Mouse (Mus musculus): Measurements from ENCODE around the gene Prpf18. TPM values are rescaled to one million over a fixed set of nuclear protein-coding genes. Genes with fewer than 3 reads are reported as not detected.

The Prpf18 gene
- polyA plus RNA-seq (2015; fragmentation: Nextera tagmentation; extraction: Ambion mirVana): 39.0 and 40.1 TPM in 2 replicates

DNA sequence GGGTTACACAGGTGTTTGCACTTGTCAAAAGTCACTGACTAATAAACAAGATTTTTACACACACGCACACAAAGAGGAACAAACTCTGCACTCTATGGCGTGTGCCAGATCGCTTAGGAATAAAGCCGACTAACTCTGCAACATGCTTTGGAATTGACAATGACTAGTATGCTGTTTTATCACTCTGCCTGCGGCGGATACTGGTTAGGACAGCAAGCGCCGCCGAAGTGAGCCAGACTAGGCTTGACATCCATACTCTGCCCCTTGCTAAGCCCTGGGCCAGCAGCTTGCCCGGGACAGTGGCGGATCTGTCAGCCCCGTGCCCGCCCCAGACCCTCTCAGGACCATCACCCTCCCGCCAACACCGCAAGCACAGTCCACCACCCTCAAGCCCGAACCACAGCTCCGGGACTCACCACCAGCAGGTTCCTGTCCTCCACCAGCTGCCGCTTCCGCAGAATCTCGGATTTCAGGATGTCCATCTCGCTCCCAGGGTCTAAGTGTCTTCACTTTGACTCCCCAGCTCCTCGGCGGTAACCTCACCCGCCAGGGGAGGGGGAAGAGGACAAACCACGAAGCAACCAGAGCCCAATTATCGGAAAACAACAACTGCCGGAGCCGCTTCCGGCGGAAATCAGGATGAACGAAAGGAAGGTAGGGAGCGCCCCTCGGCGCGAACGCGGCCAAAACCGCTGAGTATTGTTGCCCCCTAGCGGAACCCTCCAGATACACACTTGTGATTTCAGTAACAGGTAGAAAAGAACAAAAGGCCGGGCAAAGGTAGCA, at the start of gene Prpf18:
Gene Prpf18 (minus strand): TSS at position 614 of the 786 bp plus-strand sequence.
- H3K4me2 ChIP-seq (replicated peaks): peak within 1 kb of the TSS; percentile 86
- 1% methylated on average over 40 of the region's 40 CpGs for WGBS
- peak within 1 kb of the TSS; percentile 71 for H3K4me3 ChIP-seq
- no peaks in the 10 kb centered on the region for H3K27me3 ChIP-seq
- H3K27ac ChIP-seq: peak within 1 kb of the TSS; percentile 11; the same call in 1 of the 2 replicates
- peaks cover 8% of the 10 kb centered on the region; the same call in 1 of the 2 replicates for H3K36me3 ChIP-seq
- no peaks in the 10 kb centered on the region for H3K9me3 ChIP-seq
- peak within 1 kb of the TSS; percentile 89 for H3K9ac ChIP-seq
- peak; percentile 88 for ATAC-seq (ENCODE audit: low FRiP score, low read depth)
- H3K4me1 ChIP-seq: peaks cover 16% of the 10 kb centered on the region

GRCm38 (mm10) chr2:4679886-4680285, 28.0 kb upstream of the Prpf18 start:
- Histone ChIP-seq H3K4me1 (no peaks in the 10 kb centered on the region), H3K9me3 (no peaks in the 10 kb centered on the region), H3K9ac (no peak overlapping the region), H3K4me2 (replicated peaks) (no peak overlapping the region), H3K4me3 (no peak overlapping the region), H3K27ac (no peak overlapping the region), H3K36me3 (no peaks in the 10 kb centered on the region), H3K27me3 (no peaks in the 10 kb centered on the region)
- 77% methylated on average over 3 of the region's 3 CpGs for WGBS
- ATAC-seq (ENCODE audit: low FRiP score, low read depth): no peak

- 84% methylated on average over 8 of the region's 8 CpGs for WGBS
Measured at GRCm38 (mm10) chr2:4671636-4672035, 19.7 kb upstream of the Prpf18 start.

DNA sequence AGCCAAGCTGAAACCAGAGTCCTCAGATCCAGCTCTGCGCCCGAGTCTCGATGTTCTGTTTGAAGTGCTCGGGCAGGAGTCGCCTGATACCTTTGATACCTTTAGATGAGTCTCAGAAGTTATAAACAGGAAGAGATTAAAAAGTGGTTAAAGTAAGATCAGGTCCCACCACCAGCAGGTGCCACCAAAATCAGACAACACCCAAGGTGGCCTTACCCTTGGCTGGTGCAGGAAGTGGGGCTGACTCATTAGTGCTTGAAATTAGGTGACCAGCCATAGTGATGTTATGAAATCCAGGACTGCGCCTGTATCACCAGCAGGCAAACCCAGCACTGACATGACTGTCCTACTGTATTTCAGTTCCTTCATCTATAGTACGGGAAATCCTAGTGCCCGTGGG, 17.8 kb upstream of the Prpf18 start:
- H3K4me1 ChIP-seq: no peaks in the 10 kb centered on the region
- no peak overlapping the region for H3K4me2 ChIP-seq (replicated peaks)
- no peak overlapping the region for H3K4me3 ChIP-seq
- ATAC-seq (ENCODE audit: low FRiP score, low read depth): no peak
- no peaks in the 10 kb centered on the region for H3K9me3 ChIP-seq
- H3K36me3 ChIP-seq: no peaks in the 10 kb centered on the region
- H3K27ac ChIP-seq: no peak overlapping the region
- WGBS: 83% methylated on average over 8 of the region's 8 CpGs
- H3K27me3 ChIP-seq: no peaks in the 10 kb centered on the region
- H3K9ac ChIP-seq: no peak overlapping the region

More at GRCm38 (mm10) chr2:4671636-4672035, 19.7 kb upstream of the Prpf18 start:
- H3K27me3 ChIP-seq: no peaks in the 10 kb centered on the region
- H3K36me3 ChIP-seq: no peaks in the 10 kb centered on the region
- no peak overlapping the region for H3K4me2 ChIP-seq (replicated peaks)
- no peak overlapping the region for H3K4me3 ChIP-seq
- H3K9me3 ChIP-seq: no peaks in the 10 kb centered on the region
- no peak overlapping the region for H3K9ac ChIP-seq
- H3K27ac ChIP-seq: no peak overlapping the region
- no peak for ATAC-seq (ENCODE audit: low FRiP score, low read depth)
- no peaks in the 10 kb centered on the region for H3K4me1 ChIP-seq

DNA sequence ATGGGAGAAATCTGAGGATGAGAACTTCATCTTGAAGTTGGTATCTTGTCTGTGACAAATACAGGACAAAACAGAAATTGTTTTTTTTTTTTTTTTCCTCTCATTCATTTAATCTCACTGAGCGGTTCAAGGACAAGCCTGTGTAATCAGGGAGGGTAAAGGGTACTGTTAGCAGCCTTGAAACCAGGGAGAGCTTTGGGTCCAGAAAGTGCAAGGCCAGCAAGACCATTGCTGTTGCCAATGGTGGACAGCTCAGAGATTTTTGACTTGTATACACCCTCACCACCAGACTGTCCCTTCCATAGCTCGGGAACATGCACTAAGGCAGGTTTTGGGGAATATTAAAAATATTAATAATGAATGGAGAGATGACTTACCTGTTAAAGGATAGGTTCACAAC, 16.7 kb upstream of the Prpf18 start:
- ATAC-seq (ENCODE audit: low FRiP score, low read depth): no peak
- H3K27ac ChIP-seq: no peak overlapping the region
- H3K9me3 ChIP-seq: no peaks in the 10 kb centered on the region
- no peaks in the 10 kb centered on the region for H3K36me3 ChIP-seq
- 77% methylated on average over 2 of the region's 2 CpGs for WGBS
- H3K4me1 ChIP-seq: no peaks in the 10 kb centered on the region
- no peak overlapping the region for H3K4me2 ChIP-seq (replicated peaks)
- H3K27me3 ChIP-seq: no peaks in the 10 kb centered on the region
- no peak overlapping the region for H3K4me3 ChIP-seq
- H3K9ac ChIP-seq: no peak overlapping the region

GRCm38 (mm10) chr2:4660677-4661076, 8.8 kb upstream of the Prpf18 start:
- Histone ChIP-seq H3K4me3 (no peak overlapping the region), H3K27me3 (no peaks in the 10 kb centered on the region), H3K27ac (no peak overlapping the region), H3K36me3 (no peaks in the 10 kb centered on the region), H3K4me1 (no peaks in the 10 kb centered on the region), H3K4me2 (replicated peaks) (no peak overlapping the region), H3K9ac (no peak overlapping the region), H3K9me3 (no peaks in the 10 kb centered on the region)
- WGBS: 88% methylated on average over 2 of the region's 2 CpGs
- ATAC-seq (ENCODE audit: low FRiP score, low read depth): no peak

- H3K36me3 ChIP-seq: peaks cover 25% of the 10 kb centered on the region
- H3K4me1 ChIP-seq: peaks cover 16% of the 10 kb centered on the region
- no peak overlapping the region for H3K4me3 ChIP-seq
- WGBS: 91% methylated on average over 2 of the region's 2 CpGs
- H3K27ac ChIP-seq: no peak overlapping the region
- no peak for ATAC-seq (ENCODE audit: low FRiP score, low read depth)
- no peaks in the 10 kb centered on the region for H3K27me3 ChIP-seq
- H3K9me3 ChIP-seq: no peaks in the 10 kb centered on the region
- H3K4me2 ChIP-seq (replicated peaks): no peak overlapping the region; the same call in 1 of the 2 replicates
- H3K9ac ChIP-seq: no peak overlapping the region
Measured at GRCm38 (mm10) chr2:4649646-4650045, 2.3 kb downstream of the Prpf18 start.

DNA sequence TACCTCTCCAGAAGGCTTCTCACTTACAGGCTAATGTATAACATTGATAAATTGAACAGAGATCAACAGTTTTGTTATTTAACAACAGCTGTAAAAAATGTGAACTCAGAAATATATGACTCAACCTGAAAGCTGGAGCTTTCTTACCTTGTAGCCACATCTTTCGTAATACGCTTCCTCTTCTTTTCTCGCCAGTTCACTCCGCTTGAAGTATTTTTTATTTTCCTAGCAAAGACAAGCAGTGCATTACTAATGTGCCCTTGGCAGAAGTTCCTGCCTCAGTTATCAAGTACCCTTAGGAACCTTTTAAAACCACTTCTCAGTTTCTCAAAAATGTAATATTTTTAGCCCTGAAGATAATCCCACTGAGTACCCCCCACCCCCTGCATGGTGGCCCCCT, 3.8 kb downstream of the Prpf18 start:
- Histone ChIP-seq H3K9ac (no peak overlapping the region), H3K27ac (no peak overlapping the region), H3K4me1 (peaks cover 16% of the 10 kb centered on the region), H3K9me3 (no peaks in the 10 kb centered on the region), H3K4me2 (replicated peaks) (no peak overlapping the region), H3K27me3 (no peaks in the 10 kb centered on the region), H3K36me3 (peaks cover 35% of the 10 kb centered on the region), H3K4me3 (no peak overlapping the region)
- WGBS: 91% methylated on average over 4 of the region's 4 CpGs
- ATAC-seq (ENCODE audit: low FRiP score, low read depth): no peak

GRCm38 (mm10) chr2:4645066-4645465, 6.8 kb downstream of the Prpf18 start:
- 84% methylated on average over 4 of the region's 4 CpGs for WGBS
- Histone ChIP-seq H3K27me3 (no peaks in the 10 kb centered on the region), H3K9ac (no peak overlapping the region), H3K36me3 (peaks cover 58% of the 10 kb centered on the region), H3K4me3 (no peak overlapping the region), H3K4me1 (peaks cover 4% of the 10 kb centered on the region), H3K27ac (no peak overlapping the region), H3K9me3 (no peaks in the 10 kb centered on the region), H3K4me2 (replicated peaks) (no peak overlapping the region)
- ATAC-seq (ENCODE audit: low FRiP score, low read depth): no peak

DNA sequence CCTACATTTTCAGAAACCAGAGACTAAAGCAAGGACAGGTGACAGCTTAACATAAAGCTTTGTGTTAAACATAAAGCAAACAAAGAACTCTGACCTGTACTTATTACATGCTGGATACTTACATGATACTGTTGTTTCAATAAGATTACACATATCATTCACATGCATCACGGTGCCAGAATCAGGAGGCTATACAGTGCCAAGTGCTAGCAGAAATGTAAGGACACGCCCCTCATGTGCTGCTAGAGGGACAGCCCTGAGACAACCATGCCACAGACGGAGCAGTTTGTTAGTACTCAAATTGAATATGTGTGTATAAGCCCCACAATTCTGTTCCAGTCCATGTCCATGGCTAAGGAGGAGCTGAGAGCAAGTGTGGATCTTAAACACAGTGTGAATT, 13.7 kb downstream of the Prpf18 start:
- Histone ChIP-seq H3K4me1 (no peaks in the 10 kb centered on the region), H3K36me3 (peaks cover 88% of the 10 kb centered on the region), H3K27ac (no peak overlapping the region), H3K4me3 (no peak overlapping the region), H3K9ac (no peak overlapping the region), H3K9me3 (no peaks in the 10 kb centered on the region), H3K4me2 (replicated peaks) (no peak overlapping the region), H3K27me3 (no peaks in the 10 kb centered on the region)
- WGBS: 81% methylated on average over 3 of the region's 3 CpGs
- no peak for ATAC-seq (ENCODE audit: low FRiP score, low read depth)

DNA sequence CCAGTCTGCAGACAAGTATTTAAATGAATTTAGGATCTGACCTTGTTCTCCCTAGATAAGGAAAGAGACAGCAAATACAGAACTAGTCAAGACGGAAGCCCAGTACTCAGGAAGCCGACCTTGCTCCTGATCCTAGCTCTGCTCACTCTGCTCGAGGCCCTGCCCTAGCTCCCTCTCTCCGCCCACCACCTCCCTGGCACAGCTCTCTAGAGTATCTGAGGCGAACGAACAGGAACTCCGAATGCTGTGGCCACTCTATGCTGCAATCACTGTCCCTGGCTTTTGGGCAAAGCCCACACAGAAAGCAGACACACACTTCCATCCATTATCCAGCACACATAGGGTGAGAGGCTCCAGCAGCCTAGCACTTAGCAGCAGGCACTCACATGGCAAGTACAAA, 15.3 kb downstream of the Prpf18 start:
- H3K4me3 ChIP-seq: no peak overlapping the region
- no peak for ATAC-seq (ENCODE audit: low FRiP score, low read depth)
- H3K9ac ChIP-seq: no peak overlapping the region
- 86% methylated on average over 7 of the region's 7 CpGs for WGBS
- H3K27me3 ChIP-seq: no peaks in the 10 kb centered on the region
- peaks cover 86% of the 10 kb centered on the region for H3K36me3 ChIP-seq
- no peaks in the 10 kb centered on the region for H3K4me1 ChIP-seq
- H3K4me2 ChIP-seq (replicated peaks): no peak overlapping the region
- no peaks in the 10 kb centered on the region for H3K9me3 ChIP-seq
- no peak overlapping the region for H3K27ac ChIP-seq

DNA sequence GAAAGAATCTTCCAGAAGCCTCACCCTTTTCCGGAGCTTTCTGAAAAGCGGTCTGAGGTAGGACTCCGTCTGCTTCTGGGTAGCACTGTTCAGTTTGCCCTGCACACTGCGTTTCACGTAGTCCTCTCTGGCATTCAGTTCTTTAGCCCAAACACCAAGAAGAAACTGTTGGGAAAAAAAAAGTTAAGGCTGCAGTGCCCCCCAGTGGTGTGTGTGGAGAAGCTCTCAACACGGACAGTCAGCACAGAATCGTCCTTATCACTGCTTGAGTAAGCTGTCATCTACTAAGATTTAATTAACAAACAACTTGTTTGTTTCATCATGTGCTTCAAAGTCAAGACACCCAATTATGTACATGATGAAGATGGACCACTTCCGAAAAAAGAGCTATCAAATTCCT, 16.1 kb downstream of the Prpf18 start:
- 87% methylated on average over 8 of the region's 8 CpGs for WGBS
- H3K9ac ChIP-seq: no peak overlapping the region

More for the DNA sequence above, 16.1 kb downstream of the Prpf18 start:
- Histone ChIP-seq H3K27me3 (no peaks in the 10 kb centered on the region), H3K4me1 (no peaks in the 10 kb centered on the region), H3K9me3 (no peaks in the 10 kb centered on the region), H3K4me2 (replicated peaks) (no peak overlapping the region), H3K4me3 (no peak overlapping the region), H3K36me3 (peaks cover 82% of the 10 kb centered on the region), H3K27ac (no peak overlapping the region)
- no peak for ATAC-seq (ENCODE audit: low FRiP score, low read depth)

All from limb, embryonic 13.5 days (tissue).